Mouse (Mus musculus) gastrocnemius, postnatal 4 days (tissue): ENCODE data around the gene Cnnm2. TPM values are rescaled to one million over a fixed set of nuclear protein-coding genes. Genes with fewer than 3 reads are reported as not detected.

Source experiments
- DNase-seq, 2 experiments: peaks; one replicate each; pipeline ENCODE4 v3.0.0; 2021 to 2022; ENCODE audit warnings: low spot score in 2 of 2, mixed read lengths in 2 of 2
- total RNA-seq, 2 experiments: library from RNA; stranded (reverse); gene quantifications; 2 replicates each; pipeline ENCODE4 v1.2.3; 2021

The Cnnm2 gene
- total RNA-seq, 2 experiments from 2014 or later: 5.9 to 6.5 TPM

- no peak for DNase-seq
Observed at GRCm38 (mm10) chr19:46841016-46841415, 79.6 kb downstream of the Cnnm2 start.

- no peak for DNase-seq
Observed at GRCm38 (mm10) chr19:46843030-46843429, 81.6 kb downstream of the Cnnm2 start.

DNA sequence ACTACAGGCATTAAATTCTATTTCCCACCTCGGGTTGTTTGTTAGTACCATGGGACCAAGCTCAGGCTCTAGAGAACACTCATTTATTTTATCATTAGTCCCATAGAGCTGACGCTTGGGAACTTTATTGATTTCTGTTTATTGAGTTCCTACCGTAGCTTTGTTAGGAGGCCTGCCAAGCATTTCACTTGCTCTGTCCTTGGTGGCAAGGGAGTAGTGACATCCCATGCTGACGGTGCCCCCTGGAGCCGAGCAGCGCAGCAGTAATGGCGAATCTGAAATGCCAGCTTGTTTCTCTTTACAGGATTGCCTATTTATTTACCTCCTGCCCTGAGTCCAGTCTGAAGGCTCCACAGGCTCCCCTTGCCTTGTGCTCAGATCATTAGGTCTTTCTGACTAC, 84.7 kb downstream of the Cnnm2 start:
- DNase-seq: no peak

GRCm38 (mm10) chr19:46846459-46846858, 85.1 kb downstream of the Cnnm2 start:
- DNase-seq: no peak

DNA sequence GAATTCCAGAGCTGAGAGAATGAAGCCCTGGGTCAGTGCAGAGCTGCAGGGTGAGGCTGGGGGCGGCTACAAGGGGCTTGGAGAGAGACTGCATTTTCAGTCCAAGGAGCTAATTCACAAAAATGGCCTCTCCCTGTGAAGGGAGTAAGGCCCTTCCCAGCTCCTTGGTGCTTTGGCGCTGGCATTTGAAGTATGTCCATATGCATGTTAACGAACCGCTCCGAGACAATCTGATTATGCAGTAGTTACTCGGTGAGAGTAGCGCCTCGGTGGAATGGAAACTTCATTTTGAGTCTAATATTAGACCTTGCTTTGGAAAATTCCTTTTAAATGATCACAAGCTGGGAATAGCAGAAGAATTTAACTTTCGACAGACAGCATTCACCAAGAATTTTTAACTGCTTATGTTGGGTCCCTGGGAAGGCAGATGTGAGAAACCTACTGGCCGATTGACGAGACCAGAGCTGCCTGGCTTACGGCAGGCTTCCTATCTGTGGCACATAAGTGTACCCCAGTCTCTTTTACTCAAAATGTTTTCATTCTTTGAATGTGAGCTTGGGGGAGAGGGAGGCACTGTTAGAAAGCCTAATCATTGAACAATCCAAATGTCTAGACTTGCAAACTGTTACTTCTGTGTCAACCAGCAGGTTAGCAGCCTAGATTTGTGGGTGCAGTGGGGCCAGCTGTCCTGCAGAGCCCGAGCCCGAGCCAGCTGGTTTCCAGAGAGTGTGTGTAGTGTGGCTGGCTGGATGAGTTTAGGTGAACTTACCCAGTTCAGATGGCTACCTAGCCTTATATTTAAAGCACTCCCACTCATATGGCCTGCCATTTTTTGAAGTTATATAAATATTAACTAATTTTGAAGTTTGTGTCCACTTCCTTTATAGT, 87.2 kb downstream of the Cnnm2 start:
- no peak for DNase-seq

DNA sequence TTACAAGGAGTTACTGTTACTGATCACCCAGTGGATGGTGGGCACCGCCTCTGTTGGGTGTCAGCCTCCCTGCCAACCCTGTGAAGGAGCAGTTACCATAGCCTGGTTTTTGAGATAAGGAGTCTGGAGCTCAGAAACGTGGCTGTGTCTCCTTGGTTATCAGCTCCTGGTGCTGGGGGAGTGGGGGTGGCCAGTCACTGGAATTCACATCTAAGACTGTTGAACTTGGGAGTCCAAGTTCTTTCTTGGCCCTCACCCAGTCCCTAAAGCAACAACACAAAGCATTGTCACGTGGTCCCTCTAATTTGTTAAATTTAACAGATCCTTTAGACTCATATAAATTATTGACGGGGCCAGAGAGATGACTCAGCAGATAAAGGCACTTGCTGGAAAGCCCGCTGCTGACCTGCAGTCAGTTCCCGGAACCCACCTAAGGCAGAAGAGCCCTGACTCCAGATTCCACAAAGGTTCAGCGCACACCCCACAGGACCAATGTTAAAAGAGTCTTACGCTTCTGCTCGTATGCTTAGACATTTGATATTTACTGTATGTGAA, 88.1 kb downstream of the Cnnm2 start:
- DNase-seq: no peak

DNA sequence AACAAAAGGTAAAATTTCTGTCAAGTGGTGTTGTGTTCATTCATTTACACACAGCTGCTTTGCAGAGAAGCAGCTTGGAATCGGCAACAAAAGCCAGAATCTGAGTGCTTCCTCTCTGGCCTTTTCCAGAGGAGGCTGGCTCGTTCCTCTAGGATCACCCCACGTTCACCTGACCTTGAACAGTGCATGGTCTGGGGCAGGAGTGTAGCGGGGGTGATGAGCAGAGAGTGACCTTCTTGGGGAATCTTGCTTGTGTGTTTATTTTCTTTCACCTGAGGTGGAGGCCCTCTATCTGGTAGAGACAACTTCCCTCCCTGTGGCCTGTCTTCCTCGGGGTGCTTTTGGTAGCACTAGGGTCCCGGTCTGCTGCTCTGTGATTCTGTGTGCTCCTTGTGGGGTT, 94.8 kb downstream of the Cnnm2 start:
- DNase-seq: no peak

GRCm38 (mm10) chr19:46856780-46857179, 95.4 kb downstream of the Cnnm2 start:
- DNase-seq: no peak

- no peak for DNase-seq
Observed at GRCm38 (mm10) chr19:46857277-46857989, 96.0 kb downstream of the Cnnm2 start.

GRCm38 (mm10) chr19:46858200-46858599, 96.8 kb downstream of the Cnnm2 start:
- DNase-seq: no peak

DNA sequence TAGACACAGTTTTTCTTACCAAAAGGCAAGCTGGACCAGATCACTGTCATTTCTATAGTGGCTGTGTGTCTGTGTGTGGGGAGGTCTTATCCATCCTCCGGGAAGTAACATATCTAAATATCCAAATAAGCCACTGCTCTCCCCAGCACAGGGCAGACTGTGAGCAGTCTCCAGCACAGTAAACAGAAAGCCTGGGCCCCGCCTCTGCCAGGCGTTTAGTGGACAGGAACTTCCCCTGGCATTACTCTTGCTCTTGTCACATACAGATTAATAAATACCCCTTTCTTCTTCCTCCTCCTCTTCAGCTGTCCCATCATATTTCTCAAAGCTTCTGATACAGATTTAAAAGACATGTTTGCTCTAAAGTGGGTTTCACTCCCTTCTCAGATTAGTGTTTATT, 101.2 kb downstream of the Cnnm2 start:
- DNase-seq: no peak

DNA sequence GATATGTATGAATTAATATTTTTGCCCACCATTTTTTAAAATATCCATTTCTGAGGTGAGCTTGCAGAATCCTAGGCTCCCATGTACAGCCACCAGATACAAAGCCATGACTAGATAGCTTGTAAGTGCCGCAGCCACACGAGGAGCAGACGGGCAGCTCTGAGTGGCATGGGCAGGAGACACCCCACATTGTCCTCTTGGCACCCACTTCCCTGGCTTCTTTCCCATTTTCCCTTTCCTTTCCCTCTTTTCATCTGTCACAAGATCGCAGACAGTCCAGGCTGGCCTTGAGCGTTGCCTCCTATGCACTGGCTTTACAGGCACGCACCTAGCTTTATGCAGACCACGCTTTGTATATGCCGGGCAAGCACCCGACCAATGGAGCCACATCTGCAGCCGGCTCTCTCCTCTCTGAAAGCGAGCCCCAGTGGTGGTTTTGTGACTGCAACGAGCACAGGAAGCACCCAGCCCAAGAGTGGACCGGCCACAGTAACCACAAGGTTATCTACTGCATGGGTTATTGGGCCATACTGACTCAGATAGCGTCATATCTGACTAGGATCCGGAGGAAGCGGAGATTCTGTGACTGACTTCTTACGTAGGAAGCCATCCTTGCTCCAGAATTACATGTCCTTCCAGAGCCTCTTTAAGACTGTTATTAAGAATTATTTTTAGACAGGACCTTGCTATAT, 102.0 kb downstream of the Cnnm2 start:
- DNase-seq: no peak

GRCm38 (mm10) chr19:46864079-46864478, 102.7 kb downstream of the Cnnm2 start:
- DNase-seq: no peak

DNA sequence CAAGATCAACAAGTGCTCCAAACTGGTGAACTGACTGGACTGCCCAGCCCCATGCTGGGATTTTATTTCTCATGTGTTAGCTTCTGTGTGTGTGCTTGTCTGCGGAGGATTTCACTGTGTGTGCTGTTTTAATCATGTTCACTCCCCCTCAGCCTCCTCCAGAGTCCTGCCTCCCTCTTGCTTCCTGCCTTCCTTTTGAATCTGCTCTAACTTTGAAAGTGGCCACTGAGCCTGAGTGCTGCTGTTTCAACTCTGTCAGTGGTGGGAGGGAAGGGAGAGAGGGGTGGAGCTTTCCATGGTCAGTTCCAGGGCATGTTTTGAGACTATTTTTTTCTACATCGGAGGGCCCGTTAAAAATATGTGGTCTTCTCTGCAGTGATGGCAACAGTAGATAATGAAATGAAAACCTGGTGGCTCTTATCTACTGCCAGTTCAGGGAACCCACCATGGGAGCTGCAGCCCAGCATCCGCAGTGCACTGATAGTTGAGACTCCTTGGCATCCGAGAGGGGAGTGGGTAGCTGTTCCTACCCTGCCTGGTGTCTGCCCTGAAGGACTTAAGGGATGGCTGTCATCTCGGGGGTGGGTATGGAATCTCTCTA, 103.4 kb downstream of the Cnnm2 start:
- no peak for DNase-seq

- no peak for DNase-seq
Observed at GRCm38 (mm10) chr19:46865381-46865780, 104.0 kb downstream of the Cnnm2 start.

- no peak for DNase-seq
Observed at GRCm38 (mm10) chr19:46869049-46869448, 107.7 kb downstream of the Cnnm2 start.

- DNase-seq: peak; percentile 60 to 77
Observed at GRCm38 (mm10) chr19:46869526-46869925, 108.1 kb downstream of the Cnnm2 start.

DNA sequence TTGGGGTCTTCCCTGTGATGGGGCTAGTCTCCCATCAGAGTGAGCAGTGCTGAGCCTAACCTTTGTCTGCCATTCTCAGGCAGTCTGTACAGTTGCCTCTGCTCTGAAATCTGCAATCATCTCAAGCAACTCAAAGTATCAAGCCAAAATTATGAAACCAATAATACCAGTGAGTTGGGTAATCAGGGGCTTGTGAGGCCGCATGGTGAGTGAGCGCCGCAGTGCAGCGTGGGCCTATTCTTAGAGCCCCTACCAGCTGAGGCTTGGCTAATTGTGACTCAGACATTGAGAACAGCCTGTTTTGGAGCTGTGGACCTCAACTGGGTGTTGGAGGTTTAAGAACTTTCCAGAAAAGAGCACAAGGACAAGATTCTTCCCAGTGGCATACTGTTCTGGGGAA, 109.7 kb downstream of the Cnnm2 start:
- DNase-seq: no peak

- DNase-seq: no peak
Observed at GRCm38 (mm10) chr19:46871651-46872050, 110.3 kb downstream of the Cnnm2 start.

DNA sequence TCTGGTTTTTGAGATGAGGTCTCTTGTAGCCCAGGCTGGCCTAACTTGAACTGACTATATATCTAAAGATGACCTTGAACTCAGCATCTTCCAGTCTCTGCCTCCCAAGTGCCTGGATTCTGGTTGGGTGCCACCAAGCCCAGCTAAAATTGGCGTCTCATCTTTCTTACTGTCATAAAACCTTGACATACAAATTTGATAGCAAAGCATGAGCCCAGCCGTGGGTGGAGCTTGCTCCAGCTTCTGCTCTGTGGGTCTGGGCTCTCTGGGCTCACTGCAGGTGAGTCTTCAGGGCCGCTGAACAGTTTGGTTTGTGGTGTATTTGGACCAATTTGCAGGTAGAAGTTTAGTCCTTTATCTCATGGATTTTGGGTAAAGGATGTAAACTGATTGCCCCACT, 112.5 kb downstream of the Cnnm2 start:
- DNase-seq: no peak

- peak; percentile 75 to 81 for DNase-seq
Observed at GRCm38 (mm10) chr19:46875790-46876189, 114.4 kb downstream of the Cnnm2 start.
